Mouse (Mus musculus): ENCODE results near the gene Cnnm4. TPM values are rescaled to one million over a fixed set of nuclear protein-coding genes. Genes with fewer than 3 reads are reported as not detected.

Cnnm4 gene
- polyA plus RNA-seq, 2 experiments: 0.85 to 2.1 TPM

GRCm38 (mm10) chr1:36473211-36473780 lies 1.9 kb downstream of the Cnnm4 start:
- DNase-seq (ENCODE audit: low read depth in 3 of 3, low spot score in 3 of 3) (no peak), ATAC-seq (ENCODE audit: insufficient read depth) (no peak)
- Histone ChIP-seq H3K27ac (no peak overlapping the region), H3K9ac (replicated peaks) (no peak overlapping the region), H3K9me3 (ENCODE audit: control insufficient read depth, low read length) (no peaks in the 10 kb centered on the region), H3K4me2 (ENCODE audit: low read depth) (peak overlapping the region; percentile 95), H3K4me3 (ENCODE audit: insufficient read depth in 1 of 2, low read depth in 2 of 2, low read length in 2 of 2) (peak overlapping the region in 1 of 2 experiments; percentile 8; a peak in 1 of 4 replicates), H3K36me3 (replicated peaks; ENCODE audit: control insufficient read depth, insufficient read depth, low read depth) (no peaks in the 10 kb centered on the region), H3K4me1 (replicated peaks; ENCODE audit: control insufficient read depth in 2 of 2, insufficient read depth in 2 of 2, low read length in 1 of 2) (peaks cover 3 to 42% of the 10 kb centered on the region in 2 experiments), H3K27me3 (ENCODE audit: control insufficient read depth, insufficient read depth, low read length) (peaks cover 3% of the 10 kb centered on the region; the same call in 1 of the 2 replicates)
- TF ChIP-seq EP300 (IDR thresholded peaks at IDR 0.05; ENCODE audit: low read depth) (no peak), CTCF (IDR thresholded peaks at IDR 0.05; ENCODE audit: low read depth) (no peak)
- 42% methylated on average over 10 of the region's 10 CpGs for WGBS (ENCODE audit: insufficient replicate concordance)

GRCm38 (mm10) chr1:36474646-36475045 lies 3.2 kb downstream of the Cnnm4 start:
- Histone ChIP-seq H3K9me3 (ENCODE audit: control insufficient read depth, low read length) (no peaks in the 10 kb centered on the region), H3K36me3 (replicated peaks; ENCODE audit: control insufficient read depth, insufficient read depth, low read depth) (no peaks in the 10 kb centered on the region), H3K27ac (no peak overlapping the region), H3K4me3 (ENCODE audit: insufficient read depth in 1 of 2, low read depth in 2 of 2, low read length in 2 of 2) (no peak overlapping the region), H3K27me3 (ENCODE audit: control insufficient read depth, insufficient read depth, low read length) (peaks cover 3% of the 10 kb centered on the region; the same call in 1 of the 2 replicates), H3K9ac (replicated peaks) (no peak overlapping the region), H3K4me2 (ENCODE audit: low read depth) (peak overlapping the region; percentile 24), H3K4me1 (replicated peaks; ENCODE audit: control insufficient read depth in 2 of 2, insufficient read depth in 2 of 2, low read length in 1 of 2) (peaks cover 3 to 42% of the 10 kb centered on the region in 2 experiments)
- no peak for ATAC-seq (ENCODE audit: insufficient read depth)
- no peak for TF ChIP-seq CTCF (IDR thresholded peaks at IDR 0.05; ENCODE audit: low read depth)
- TF ChIP-seq EP300 (IDR thresholded peaks at IDR 0.05; ENCODE audit: low read depth): no peak
- 55% methylated on average over 3 of the region's 3 CpGs for WGBS (ENCODE audit: insufficient replicate concordance)
- no peak for DNase-seq (ENCODE audit: low read depth in 3 of 3, low spot score in 3 of 3)

- Histone ChIP-seq H3K4me2 (ENCODE audit: low read depth) (peak overlapping the region; percentile 11; the same call in 1 of the 2 replicates), H3K36me3 (replicated peaks; ENCODE audit: control insufficient read depth, insufficient read depth, low read depth) (no peaks in the 10 kb centered on the region), H3K4me3 (ENCODE audit: insufficient read depth in 1 of 2, low read depth in 2 of 2, low read length in 2 of 2) (no peak overlapping the region), H3K27me3 (ENCODE audit: control insufficient read depth, insufficient read depth, low read length) (peaks cover 3% of the 10 kb centered on the region; the same call in 1 of the 2 replicates), H3K9ac (replicated peaks) (no peak overlapping the region), H3K4me1 (replicated peaks; ENCODE audit: control insufficient read depth in 2 of 2, insufficient read depth in 2 of 2, low read length in 1 of 2) (peaks cover 3 to 34% of the 10 kb centered on the region in 2 experiments), H3K27ac (no peak overlapping the region), H3K9me3 (ENCODE audit: control insufficient read depth, low read length) (no peaks in the 10 kb centered on the region)
- WGBS (ENCODE audit: insufficient replicate concordance): 37% methylated on average over 8 of the region's 8 CpGs
- TF ChIP-seq CTCF (IDR thresholded peaks at IDR 0.05; ENCODE audit: low read depth) (no peak), EP300 (IDR thresholded peaks at IDR 0.05; ENCODE audit: low read depth) (no peak)
- ATAC-seq (ENCODE audit: insufficient read depth) (no peak), DNase-seq (ENCODE audit: low read depth in 3 of 3, low spot score in 3 of 3) (no peak)
Observed at GRCm38 (mm10) chr1:36475480-36476110, 4.2 kb downstream of the Cnnm4 start.

- H3K9ac ChIP-seq (replicated peaks): no peak overlapping the region
- no peak overlapping the region for H3K4me3 ChIP-seq (ENCODE audit: insufficient read depth in 1 of 2, low read depth in 2 of 2, low read length in 2 of 2)
- H3K36me3 ChIP-seq (replicated peaks; ENCODE audit: control insufficient read depth, insufficient read depth, low read depth): no peaks in the 10 kb centered on the region
- no peak for ATAC-seq (ENCODE audit: insufficient read depth)
- WGBS (ENCODE audit: insufficient replicate concordance): 67% methylated on average over 7 of the region's 7 CpGs
- H3K27ac ChIP-seq: no peak overlapping the region
- no peaks in the 10 kb centered on the region for H3K9me3 ChIP-seq (ENCODE audit: control insufficient read depth, low read length)
- H3K4me2 ChIP-seq (ENCODE audit: low read depth): no peak overlapping the region
- DNase-seq (ENCODE audit: low read depth in 3 of 3, low spot score in 3 of 3): no peak
- TF ChIP-seq CTCF (IDR thresholded peaks at IDR 0.05; ENCODE audit: low read depth) (no peak), EP300 (IDR thresholded peaks at IDR 0.05; ENCODE audit: low read depth) (no peak)
- H3K4me1 ChIP-seq (replicated peaks; ENCODE audit: control insufficient read depth in 2 of 2, insufficient read depth in 2 of 2, low read length in 1 of 2): peaks cover 0 to 30% of the 10 kb centered on the region in 2 experiments; a peak in 3 of 4 replicates
- peaks cover 3% of the 10 kb centered on the region; the same call in 1 of the 2 replicates for H3K27me3 ChIP-seq (ENCODE audit: control insufficient read depth, insufficient read depth, low read length)
Observed at GRCm38 (mm10) chr1:36476426-36476825, 5.0 kb downstream of the Cnnm4 start.

GRCm38 (mm10) chr1:36478343-36478795 lies 6.9 kb downstream of the Cnnm4 start:
- Histone ChIP-seq H3K4me3 (ENCODE audit: insufficient read depth in 1 of 2, low read depth in 2 of 2, low read length in 2 of 2) (no peak overlapping the region), H3K4me1 (replicated peaks; ENCODE audit: control insufficient read depth in 2 of 2, insufficient read depth in 2 of 2, low read length in 1 of 2) (peaks cover 0 to 19% of the 10 kb centered on the region in 2 experiments; a peak in 3 of 4 replicates), H3K9ac (replicated peaks) (no peak overlapping the region), H3K27ac (no peak overlapping the region), H3K27me3 (ENCODE audit: control insufficient read depth, insufficient read depth, low read length) (no peaks in the 10 kb centered on the region), H3K9me3 (ENCODE audit: control insufficient read depth, low read length) (no peaks in the 10 kb centered on the region), H3K4me2 (ENCODE audit: low read depth) (no peak overlapping the region), H3K36me3 (replicated peaks; ENCODE audit: control insufficient read depth, insufficient read depth, low read depth) (no peaks in the 10 kb centered on the region)
- no peak for TF ChIP-seq EP300 (IDR thresholded peaks at IDR 0.05; ENCODE audit: low read depth)
- TF ChIP-seq CTCF (IDR thresholded peaks at IDR 0.05; ENCODE audit: low read depth): no peak
- ATAC-seq (ENCODE audit: insufficient read depth): no peak
- 73% methylated on average over 2 of the region's 2 CpGs for WGBS (ENCODE audit: insufficient replicate concordance)
- no peak for DNase-seq (ENCODE audit: low read depth in 3 of 3, low spot score in 3 of 3)
